Mouse (Mus musculus): Measurements from ENCODE around the gene Lcn9. TPM values are rescaled to one million over a fixed set of nuclear protein-coding genes. Genes with fewer than 3 reads are reported as not detected.
A peak's percentile ranks its signal among the peaks of the same experiment; 100 is the strongest.

Gene Lcn9
- total RNA-seq, 2 experiments from 2014 or later: not detected

- TF ChIP-seq CTCF (conservative IDR thresholded peaks at IDR 0.05): no peak
- no peak overlapping the region for H3K4me3 ChIP-seq
- DNase-seq (ENCODE audit: low spot score in 2 of 2): no peak
- no peak overlapping the region for H3K27ac ChIP-seq
These were observed 39.8 kb downstream of the Lcn9 start for GRCm38 (mm10) chr2:25862696-25863270.

GRCm38 (mm10) chr2:25863337-25864131, 40.6 kb downstream of the Lcn9 start, which contains the start of gene Kcnt1:
Kcnt1 (plus strand) TSS chr2:25863734.
- no peak for TF ChIP-seq CTCF (conservative IDR thresholded peaks at IDR 0.05)
- Histone ChIP-seq H3K27ac (peak within 1 kb of the TSS; percentile 23; the same call in 1 of the 2 replicates), H3K4me3 (peak within 1 kb of the TSS; percentile 53)
- no peak for DNase-seq (ENCODE audit: low spot score in 2 of 2)

- peak overlapping the region; percentile 53; the same call in 1 of the 2 replicates for H3K4me3 ChIP-seq
- DNase-seq (ENCODE audit: low spot score in 2 of 2): no peak
- no peak for TF ChIP-seq CTCF (conservative IDR thresholded peaks at IDR 0.05)
- H3K27ac ChIP-seq: peak overlapping the region; percentile 23; the same call in 1 of the 2 replicates
These were observed 41.3 kb downstream of the Lcn9 start for GRCm38 (mm10) chr2:25864230-25864629.

- no peak overlapping the region for H3K27ac ChIP-seq
- DNase-seq (ENCODE audit: low spot score in 2 of 2): peak; percentile 29 to 61
- TF ChIP-seq CTCF (conservative IDR thresholded peaks at IDR 0.05): peak; percentile 59
- H3K4me3 ChIP-seq: no peak overlapping the region
These were observed 42.5 kb downstream of the Lcn9 start for GRCm38 (mm10) chr2:25865412-25865811.

- DNase-seq (ENCODE audit: low spot score in 2 of 2): no peak
- H3K27ac ChIP-seq: no peak overlapping the region
- H3K4me3 ChIP-seq: no peak overlapping the region
- no peak for TF ChIP-seq CTCF (conservative IDR thresholded peaks at IDR 0.05)
These were observed 43.7 kb downstream of the Lcn9 start for GRCm38 (mm10) chr2:25866656-25867055.

Other genes starting within 250 kb of the Lcn9 start
- gene Mamdc4, start 248.3 kb upstream of the Lcn9 start, total RNA-seq (2021): 1 to 10 TPM; 2.8 to 3.5 TPM
- 10 to 100 TPM; 59.1 to 67.5 TPM for gene Phpt1, start 247.9 kb upstream of the Lcn9 start, total RNA-seq (2021)
- 100 to 1,000 TPM; 106 to 120 TPM for gene Ajm1, start 241.4 kb upstream of the Lcn9 start, total RNA-seq (2021)
- 100 to 1,000 TPM; 149 to 151 TPM for gene Rabl6, start 214.6 kb upstream of the Lcn9 start, total RNA-seq (2021)
- not detected for gene Ccdc183, start 205.5 kb upstream of the Lcn9 start, total RNA-seq (2021)
- 10 to 100 TPM; 14.1 to 15.4 TPM for gene Tmem141, start 201.1 kb upstream of the Lcn9 start, total RNA-seq (2021)
- gene Fcna, start 195.1 kb upstream of the Lcn9 start, total RNA-seq (2021): under 1 TPM; 0.79 TPM
- not detected for gene Lcn8, start 170.0 kb upstream of the Lcn9 start, total RNA-seq (2021)
- not detected for gene Lcn5, start 165.2 kb upstream of the Lcn9 start, total RNA-seq (2021)
- gene Lcn6, start 146.4 kb upstream of the Lcn9 start, total RNA-seq (2021): not detected
- gene Lcn10, start 140.4 kb upstream of the Lcn9 start, total RNA-seq (2021): not detected
- not detected for gene Obp2a, start 123.1 kb upstream of the Lcn9 start, total RNA-seq (2021)
- 10 to 100 TPM; 83.7 to 88.9 TPM for gene Bmyc, start 116.4 kb upstream of the Lcn9 start, total RNA-seq (2021)
- gene Obp2b, start 86.1 kb upstream of the Lcn9 start, total RNA-seq (2021): under 1 TPM in 1 of 2 experiments, not detected in 1; 0.86 TPM
- not detected for gene Lcn3, start 57.6 kb upstream of the Lcn9 start, total RNA-seq (2021)
- gene Lcn11, start 46.1 kb upstream of the Lcn9 start, total RNA-seq (2021): not detected
- gene Gm13539, start 40.9 kb upstream of the Lcn9 start, total RNA-seq (2021): not detected
- gene Glt6d1, start 7.3 kb upstream of the Lcn9 start, total RNA-seq (2021): not detected
- not detected for gene Sohlh1, start 24.1 kb downstream of the Lcn9 start, total RNA-seq (2021)
- gene Kcnt1, start 40.6 kb downstream of the Lcn9 start, total RNA-seq (2021): 10 to 100 TPM; 44.5 to 48.4 TPM
- gene Camsap1, start 160.1 kb downstream of the Lcn9 start, total RNA-seq (2021): 100 to 1,000 TPM; 142 to 148 TPM
- 10 to 100 TPM; 52.1 to 53.0 TPM for gene Ubac1, start 198.6 kb downstream of the Lcn9 start, total RNA-seq (2021)

Data from layer of hippocampus, adult 2 months (tissue).